Mouse (Mus musculus) heart, postnatal 25 days (tissue): ENCODE measurements around the gene Cradd. TPM values are rescaled to one million over a fixed set of nuclear protein-coding genes. Genes with fewer than 3 reads are reported as not detected.

Source experiments
- DNase-seq: peaks from one replicate; pipeline ENCODE4 v3.0.0; 2022; ENCODE audit warnings: low spot score
- intact Hi-C: fragments of 180-260 bp; cut with DNase I; formaldehyde crosslinking; loops from one replicate; pipeline ENCODE4 v1.15.1; 2025
- total RNA-seq, 2 experiments: library from RNA; stranded (reverse); gene quantifications; 2 replicates each; pipeline ENCODE4 v1.2.3; 2021

The Cradd gene
- total RNA-seq, 2 experiments from 2014 or later, result 7.9 to 9.3 TPM

DNA sequence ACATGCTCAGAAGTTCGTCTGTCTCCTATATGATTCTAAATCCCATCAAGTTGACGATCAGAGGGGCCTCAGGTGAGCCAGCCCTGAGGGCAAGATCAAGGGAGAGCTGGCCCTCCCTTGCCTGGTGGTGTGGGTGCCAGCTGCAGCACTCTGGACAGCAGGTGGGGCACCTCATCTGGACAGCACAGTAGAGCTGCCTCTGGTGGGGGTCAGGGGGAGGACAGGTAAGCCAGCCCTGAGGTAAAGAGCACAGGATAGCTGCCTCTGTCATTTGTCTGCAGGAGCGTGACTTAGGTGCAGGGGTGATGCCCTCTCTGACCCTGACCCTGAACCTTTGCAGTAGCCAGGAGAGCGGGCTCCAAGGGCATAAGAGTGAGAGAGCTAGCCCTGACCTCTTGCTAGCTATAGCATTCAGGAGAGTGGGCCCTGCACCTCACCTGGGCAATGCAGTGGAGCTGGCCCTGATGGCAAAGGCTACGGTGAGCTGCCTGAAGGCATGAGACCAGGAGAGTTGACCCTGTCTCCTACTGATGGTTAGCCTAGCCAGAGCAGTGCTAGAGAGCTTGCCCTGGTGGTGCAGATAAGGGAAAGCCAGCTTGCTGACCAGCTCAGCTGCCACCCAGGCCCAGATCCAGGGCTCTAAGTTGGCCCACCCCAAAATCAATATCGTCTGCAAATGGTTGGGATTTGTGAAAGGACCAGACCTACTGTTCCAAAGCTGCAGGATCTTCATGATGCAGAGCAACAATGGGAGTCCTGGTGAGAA lies 176.6 kb downstream of the Cradd start:
- no peak for DNase-seq
- intact Hi-C loops, result loop anchor here (10.0 kb wide), 1 partner anchor 107 kb away; no protein-coding TSS in a partner anchor

DNA sequence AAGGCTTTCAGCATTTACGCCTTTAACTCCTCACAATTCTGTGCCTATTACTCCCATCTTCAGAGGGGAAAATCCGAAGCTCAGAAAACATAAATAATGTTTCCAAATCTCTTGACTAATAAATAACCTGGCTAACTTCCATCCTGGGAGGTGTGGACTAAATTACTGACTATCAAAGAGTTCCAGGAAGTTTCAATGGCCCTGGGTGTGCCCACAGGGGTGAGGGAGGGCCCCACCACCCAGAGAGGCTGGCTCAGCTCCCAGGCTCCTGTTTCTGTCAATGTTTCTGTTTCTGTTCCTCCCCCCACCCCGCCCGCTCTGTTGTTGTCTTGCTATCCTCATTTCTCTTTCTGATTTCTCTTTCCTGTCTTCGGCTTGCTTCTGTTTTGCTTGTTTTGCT lies 177.4 kb downstream of the Cradd start:
- intact Hi-C loops, result loop anchor here (10.0 kb wide), 1 partner anchor 108 kb away; no protein-coding TSS in a partner anchor
- no peak for DNase-seq

DNA sequence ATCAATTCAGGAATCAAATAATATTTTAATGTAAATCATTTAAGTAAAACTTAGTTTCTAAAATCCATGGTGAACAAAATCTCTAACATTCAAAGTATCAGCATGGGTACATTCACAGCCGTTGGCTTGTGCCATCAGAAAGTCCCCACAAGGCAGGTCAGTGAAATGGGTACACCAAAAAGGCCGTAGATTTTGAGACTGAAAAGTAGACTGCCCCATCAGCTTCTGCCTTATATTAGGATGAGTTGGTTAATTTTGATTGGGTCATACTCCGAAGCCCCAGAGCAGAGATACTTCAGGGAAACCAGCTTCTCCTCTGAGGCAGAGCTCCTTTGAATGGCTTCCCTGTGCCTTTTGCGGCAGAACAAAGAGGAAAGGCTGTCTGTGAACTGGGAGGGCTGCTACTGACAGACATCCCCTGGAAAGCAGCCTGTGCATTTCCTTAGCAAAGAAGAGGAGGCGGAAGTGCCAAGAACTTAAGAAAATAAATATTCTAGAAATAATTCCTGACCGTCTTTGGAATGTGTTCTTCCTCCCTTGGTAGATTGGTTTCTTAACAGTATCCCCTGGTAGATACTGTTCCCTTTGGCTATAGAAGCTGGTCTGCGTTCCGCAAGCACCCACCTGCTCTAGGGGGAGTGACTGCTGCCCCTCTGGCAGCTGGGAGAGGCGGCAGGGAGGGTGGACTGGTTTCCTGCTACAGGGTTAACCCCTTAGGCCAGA lies 178.6 kb downstream of the Cradd start:
- no peak for DNase-seq
- intact Hi-C loops, result loop anchor here (10.0 kb wide), 1 partner anchor 109 kb away; no protein-coding TSS in a partner anchor

DNA sequence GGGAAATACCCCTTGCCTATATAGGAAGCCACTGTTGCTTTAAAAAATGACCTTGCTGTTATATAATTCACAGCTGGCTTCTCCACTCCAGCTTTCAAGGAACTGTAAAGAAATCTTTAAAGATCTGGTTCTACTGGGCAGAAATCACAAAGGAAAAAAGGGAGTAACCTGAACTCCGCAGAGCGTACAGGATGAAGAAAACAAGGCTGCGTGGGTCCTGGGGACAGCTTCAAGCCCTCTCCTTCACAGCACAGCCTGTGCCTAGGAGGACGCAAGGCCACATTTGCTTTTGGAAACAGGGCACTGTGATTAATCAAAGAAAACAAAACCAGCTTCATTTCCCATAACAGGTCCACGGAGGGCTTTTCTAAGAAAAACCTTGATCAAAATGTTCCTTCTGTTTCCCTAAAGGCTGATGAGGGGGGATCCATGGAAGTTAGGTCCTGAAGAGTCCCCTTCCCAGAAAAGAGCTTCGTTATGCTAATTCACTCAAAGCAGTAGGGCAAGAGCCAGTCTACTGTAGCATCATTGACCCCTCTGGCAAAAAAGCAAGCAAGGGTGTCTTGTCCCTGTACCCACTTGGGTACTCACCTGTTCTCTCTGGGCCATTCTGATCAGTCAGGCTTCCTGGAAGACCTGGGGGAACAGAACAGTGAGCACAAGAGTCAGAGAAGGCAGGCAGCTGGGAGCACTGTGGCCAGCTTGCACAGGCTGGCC lies 179.4 kb downstream of the Cradd start:
- intact Hi-C loops, result loop anchor here (10.0 kb wide), 1 partner anchor 110 kb away; no protein-coding TSS in a partner anchor

DNA sequence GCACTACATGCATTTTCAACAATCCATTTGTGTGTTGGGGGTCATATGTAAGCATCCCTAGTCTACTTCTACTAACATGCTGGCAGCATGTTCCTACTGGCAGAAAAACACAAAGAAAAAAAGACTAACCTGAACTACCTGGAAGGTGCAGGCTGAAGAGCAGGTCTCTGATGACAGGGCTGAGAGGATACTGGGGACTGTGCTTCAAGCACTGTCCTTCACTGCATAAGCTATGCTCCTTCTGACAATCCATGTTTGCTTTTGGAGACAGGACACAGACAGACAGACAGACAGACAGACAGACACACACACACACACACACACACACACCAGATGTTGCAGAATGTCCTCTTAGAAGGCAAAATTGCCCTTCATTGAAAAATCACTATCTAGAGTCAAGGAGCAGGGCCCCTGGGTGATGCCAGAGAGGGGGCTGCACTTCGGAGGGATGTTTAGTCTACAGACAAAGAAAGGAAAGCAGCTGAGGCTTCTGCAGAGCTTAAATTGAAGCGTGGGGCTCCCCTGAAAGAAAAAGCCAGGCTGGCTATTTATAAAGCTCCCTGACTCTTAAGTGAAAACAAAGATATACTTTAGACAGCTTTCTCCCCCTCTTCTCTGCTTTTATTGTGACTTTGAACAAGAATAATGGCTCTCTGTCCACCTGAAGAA lies 180.4 kb downstream of the Cradd start:
- intact Hi-C loops, result loop anchor here (1.0 to 10.0 kb wide), 3 partner anchors 111 to 179 kb away; no protein-coding TSS in a partner anchor
- no peak for DNase-seq

More for the DNA sequence above, 179.4 kb downstream of the Cradd start:
- DNase-seq, result no peak

DNA sequence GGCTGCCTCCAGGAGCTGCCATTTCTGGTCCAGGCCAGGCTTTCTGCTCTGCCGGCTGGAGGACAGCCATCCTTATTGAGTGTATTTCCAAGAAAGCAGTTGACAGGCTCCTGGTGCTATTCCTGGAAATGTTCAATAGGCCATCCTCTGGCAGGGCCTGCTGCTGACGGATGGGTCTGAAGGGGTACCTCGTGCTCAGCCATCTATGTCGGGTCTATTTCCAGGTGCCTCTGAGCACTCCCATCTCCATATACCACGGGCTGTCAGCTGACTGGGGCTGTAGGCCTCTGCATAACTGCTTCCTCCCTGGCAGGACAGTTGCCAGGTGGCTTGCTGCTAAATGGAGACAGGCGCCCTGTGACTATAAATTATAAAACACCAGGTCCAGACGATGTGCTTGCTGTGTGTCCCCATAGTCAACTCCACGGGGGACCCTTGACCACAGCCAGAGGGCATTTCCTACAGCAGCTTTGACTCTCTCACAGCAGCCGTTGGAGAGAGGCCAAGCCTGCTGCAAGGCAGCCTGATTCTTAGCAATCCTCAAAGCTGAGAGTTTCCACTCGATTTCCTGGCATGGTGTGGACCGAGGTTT lies 181.0 kb downstream of the Cradd start:
- peak; percentile 67 for DNase-seq
- intact Hi-C loops, result loop anchor here (1.0 to 10.0 kb wide), 3 partner anchors 112 to 180 kb away; no protein-coding TSS in a partner anchor

DNA sequence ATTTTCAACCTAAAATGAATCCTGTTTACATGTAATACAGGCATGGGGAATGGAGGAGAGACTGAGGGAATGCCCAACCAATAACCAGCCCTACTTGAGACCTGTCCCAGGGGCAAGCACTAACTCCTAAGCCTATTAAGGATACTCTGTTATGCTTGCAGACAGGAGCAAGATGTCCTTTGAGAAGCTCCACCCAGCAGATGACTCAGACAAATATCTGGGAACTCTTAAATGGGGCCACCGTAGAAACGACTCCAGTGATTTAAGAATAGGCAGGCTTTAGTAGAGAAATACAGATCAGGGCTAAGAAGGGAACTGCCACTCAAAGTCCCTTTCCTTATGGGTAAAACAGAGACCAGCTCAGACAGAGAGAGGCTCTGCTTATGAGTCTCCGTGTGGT lies 182.9 kb downstream of the Cradd start:
- intact Hi-C loops, result loop anchor here (10.0 kb wide), 1 partner anchor 114 kb away; no protein-coding TSS in a partner anchor
- no peak for DNase-seq

DNA sequence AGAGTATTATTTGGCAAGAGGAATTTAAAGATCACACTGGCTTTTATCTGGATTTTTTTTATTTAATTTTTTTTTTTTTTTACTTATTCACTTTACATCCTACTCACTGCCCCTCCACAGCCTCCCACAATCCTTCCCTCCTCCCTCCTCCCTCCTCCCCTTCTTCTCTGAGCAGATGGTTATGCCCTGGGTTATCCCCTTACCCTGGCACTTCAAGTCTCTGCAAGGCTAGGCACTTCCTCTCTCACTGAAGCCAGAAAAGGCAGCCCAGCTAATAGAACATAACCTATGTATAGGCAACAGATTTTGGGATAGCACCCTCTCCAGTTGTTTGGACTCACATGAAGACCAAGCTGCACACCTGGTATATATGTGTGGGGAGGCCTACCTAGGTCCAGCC lies 183.7 kb downstream of the Cradd start:
- DNase-seq, result no peak
- intact Hi-C loops, result loop anchor here (10.0 kb wide), 1 partner anchor 115 kb away; no protein-coding TSS in a partner anchor

DNA sequence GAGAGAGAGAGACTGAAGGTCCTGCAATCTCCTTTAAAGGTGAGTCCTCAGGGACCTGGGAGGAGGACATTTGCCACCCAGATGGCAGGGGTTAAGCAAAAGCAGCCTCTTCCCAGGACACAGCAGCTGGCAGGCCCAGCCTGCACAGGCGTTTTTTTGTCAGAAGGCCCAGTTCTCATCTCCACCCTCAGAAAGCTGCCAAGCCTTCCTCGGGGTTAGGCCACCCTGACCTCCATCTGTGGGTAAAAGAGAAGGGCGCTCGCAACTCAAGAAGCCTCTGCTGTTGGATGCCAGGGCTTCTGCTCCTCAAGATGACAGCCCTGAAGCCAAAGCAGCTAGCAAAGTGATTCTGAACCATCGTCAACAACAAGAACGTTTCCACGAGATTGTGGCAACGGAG lies 184.3 kb downstream of the Cradd start:
- intact Hi-C loops, result loop anchor here (10.0 kb wide), 1 partner anchor 115 kb away; no protein-coding TSS in a partner anchor
- DNase-seq, result peak; percentile 52

DNA sequence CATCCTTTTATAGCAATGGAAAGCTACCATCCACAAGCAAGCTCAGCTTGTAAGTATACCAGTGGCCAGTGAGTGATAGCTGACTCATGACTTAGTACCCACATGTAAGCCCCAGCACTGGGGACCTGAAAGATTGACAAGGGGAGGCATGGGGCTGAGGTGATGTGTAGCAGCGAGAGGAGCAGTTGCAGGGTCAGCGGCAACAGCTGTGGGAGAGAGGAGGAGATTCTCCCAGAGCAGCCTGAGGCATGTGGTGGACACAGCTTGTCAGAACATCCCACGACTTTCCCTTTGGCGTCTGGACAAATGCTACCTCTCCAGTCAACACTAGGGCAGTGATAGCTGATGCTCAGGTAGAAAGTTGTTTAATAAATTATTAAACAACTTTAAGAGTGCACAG lies 190.9 kb downstream of the Cradd start:
- DNase-seq, result no peak
- intact Hi-C loops, result no loop called here

Other genes with a start within 250 kb of the Cradd start
- gene Socs2, start 93.0 kb upstream of the Cradd start, total RNA-seq, result 10 to 100 TPM; 46.3 to 59.1 TPM
- 100 to 1,000 TPM; 456 to 473 TPM for gene Mrpl42, start 177.8 kb upstream of the Cradd start, total RNA-seq
- gene Ube2n, start 191.0 kb upstream of the Cradd start, total RNA-seq, result 100 to 1,000 TPM in 1 of 2 experiments, 10 to 100 TPM in 1; 90.3 to 106 TPM
- 100 to 1,000 TPM; 263 to 282 TPM for gene Nudt4, start 240.0 kb upstream of the Cradd start, total RNA-seq